Mouse (Mus musculus): ENCODE results near the gene Hes6. TPM values are rescaled to one million over a fixed set of nuclear protein-coding genes. Genes with fewer than 3 reads are reported as not detected.

The Hes6 gene
- polyA plus RNA-seq, 1 experiment from 2014 or later = 63.6 TPM

DNA sequence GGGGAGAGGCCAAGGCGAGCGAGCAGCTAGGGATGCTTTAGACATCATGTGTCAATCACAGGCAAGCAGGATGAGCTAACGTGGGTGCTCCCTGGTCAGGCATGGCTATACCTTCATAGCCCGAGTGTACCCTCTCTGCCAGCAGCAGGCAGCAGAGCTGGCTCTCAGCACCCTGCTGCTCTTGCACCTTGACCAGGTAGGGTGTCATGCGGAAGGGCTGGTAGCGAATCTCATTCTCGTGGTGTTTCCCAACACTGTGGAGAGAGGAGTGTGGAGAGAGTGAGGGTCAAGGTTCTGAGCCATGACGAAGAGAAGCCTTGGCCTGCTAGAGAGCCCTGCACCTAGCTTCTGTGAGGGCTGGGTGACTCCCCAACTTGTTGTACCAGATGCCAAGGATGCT lies 25.9 kb upstream of the Hes6 start:
- WGBS = 83% methylated on average over 8 of the region's 8 CpGs
- ATAC-seq (ENCODE audit: insufficient number of reproducible peaks, low FRiP score) = no peak

DNA sequence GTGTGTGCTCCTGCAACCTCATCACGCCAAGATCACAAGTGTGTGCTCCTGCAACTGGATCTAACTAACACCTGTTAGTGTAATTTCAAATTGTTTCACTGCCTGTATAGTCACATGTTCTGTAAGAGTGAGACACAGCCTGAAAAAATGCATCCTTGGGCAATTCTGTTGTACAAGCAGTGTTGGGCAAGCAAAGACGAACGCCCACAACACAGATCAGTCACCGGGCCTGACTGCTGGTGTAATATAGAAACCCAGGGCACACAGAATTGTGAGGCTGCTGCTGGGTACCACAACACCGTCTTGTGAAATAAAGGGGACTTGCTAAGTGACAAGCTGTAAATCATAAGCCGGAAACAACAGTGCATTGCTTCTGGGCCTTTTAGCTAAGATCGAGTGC lies 23.7 kb upstream of the Hes6 start:
- H3K9me3 ChIP-seq (replicated peaks) = no peaks in the 10 kb centered on the region
- H3K9ac ChIP-seq = no peak overlapping the region
- H3K4me3 ChIP-seq = no peak overlapping the region
- ATAC-seq (ENCODE audit: insufficient number of reproducible peaks, low FRiP score) = no peak
- no peak overlapping the region for H3K27ac ChIP-seq (ENCODE audit: poor library complexity, severe bottlenecking)
- H3K4me2 ChIP-seq = no peak overlapping the region
- 92% methylated on average over 7 of the region's 7 CpGs for WGBS
- no peaks in the 10 kb centered on the region for H3K27me3 ChIP-seq (replicated peaks)
- H3K4me1 ChIP-seq (replicated peaks) = peaks cover 24% of the 10 kb centered on the region
- peaks cover 49% of the 10 kb centered on the region for H3K36me3 ChIP-seq

More for the DNA sequence above, 25.9 kb upstream of the Hes6 start:
- Histone ChIP-seq H3K4me1 (replicated peaks) (peaks cover 24% of the 10 kb centered on the region), H3K9ac (no peak overlapping the region), H3K4me3 (no peak overlapping the region), H3K27ac (ENCODE audit: poor library complexity, severe bottlenecking) (no peak overlapping the region), H3K9me3 (replicated peaks) (no peaks in the 10 kb centered on the region), H3K4me2 (no peak overlapping the region), H3K27me3 (replicated peaks) (no peaks in the 10 kb centered on the region), H3K36me3 (peaks cover 46% of the 10 kb centered on the region)

DNA sequence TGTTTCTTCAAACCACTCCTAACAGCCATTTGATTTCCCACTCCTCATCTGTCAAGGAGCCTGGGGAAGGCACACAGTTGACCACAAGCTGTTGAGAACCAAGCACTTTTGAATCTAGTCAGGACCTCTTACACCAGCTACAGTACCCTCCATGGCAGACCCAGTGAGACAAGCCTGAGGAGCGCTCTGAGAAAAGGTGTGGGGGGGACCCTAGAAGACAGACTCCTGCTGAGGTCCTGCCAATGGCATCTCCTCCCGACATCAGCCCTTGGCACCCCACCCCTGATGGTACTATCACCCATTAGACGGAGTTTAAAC lies 23.2 kb upstream of the Hes6 start:
- no peaks in the 10 kb centered on the region for H3K27me3 ChIP-seq (replicated peaks)
- H3K36me3 ChIP-seq = peaks cover 51% of the 10 kb centered on the region
- H3K9me3 ChIP-seq (replicated peaks) = no peaks in the 10 kb centered on the region
- no peak overlapping the region for H3K9ac ChIP-seq
- H3K27ac ChIP-seq (ENCODE audit: poor library complexity, severe bottlenecking) = peak overlapping the region; percentile 82
- H3K4me2 ChIP-seq = no peak overlapping the region
- H3K4me1 ChIP-seq (replicated peaks) = peaks cover 24% of the 10 kb centered on the region
- ATAC-seq (ENCODE audit: insufficient number of reproducible peaks, low FRiP score) = no peak
- no peak overlapping the region for H3K4me3 ChIP-seq
- WGBS = 86% methylated on average over 3 of the region's 3 CpGs

DNA sequence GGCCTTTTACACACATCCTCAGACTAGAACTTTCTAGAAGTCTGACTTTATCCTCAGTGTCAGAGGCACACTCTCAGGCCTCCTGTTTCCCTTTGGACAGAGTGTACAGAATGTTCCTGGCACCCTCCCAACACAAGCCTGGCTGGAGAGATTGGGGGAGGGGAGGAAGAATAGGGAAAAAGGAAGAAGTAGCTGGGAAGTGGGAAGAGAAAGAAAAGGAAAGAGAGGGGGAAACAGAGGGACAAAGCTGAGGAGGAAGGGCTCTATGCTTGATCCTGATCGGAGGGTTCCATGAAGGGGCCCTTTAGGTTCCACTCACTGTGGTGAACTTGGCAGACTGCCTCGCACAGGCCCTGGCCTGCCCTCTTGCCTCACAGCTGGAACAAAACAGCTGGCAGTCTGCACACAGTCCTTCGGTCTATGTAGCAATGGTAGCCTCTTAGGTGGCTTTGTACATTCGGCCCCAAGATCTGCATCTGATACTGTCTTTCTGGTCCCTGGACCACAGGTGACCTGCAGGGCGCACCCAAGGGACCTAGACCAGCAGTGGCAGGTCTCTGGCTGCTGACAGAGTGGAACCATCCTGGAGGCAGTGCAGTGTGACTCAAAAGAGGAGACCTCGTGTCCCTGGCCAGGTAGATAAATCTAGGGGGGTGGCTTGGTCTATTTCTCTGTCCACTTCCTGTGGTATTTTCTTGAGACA lies 22.7 kb upstream of the Hes6 start:
- peak; percentile 80 for ATAC-seq (ENCODE audit: insufficient number of reproducible peaks, low FRiP score)
- Histone ChIP-seq H3K9ac (no peak overlapping the region), H3K4me2 (no peak overlapping the region)

DNA sequence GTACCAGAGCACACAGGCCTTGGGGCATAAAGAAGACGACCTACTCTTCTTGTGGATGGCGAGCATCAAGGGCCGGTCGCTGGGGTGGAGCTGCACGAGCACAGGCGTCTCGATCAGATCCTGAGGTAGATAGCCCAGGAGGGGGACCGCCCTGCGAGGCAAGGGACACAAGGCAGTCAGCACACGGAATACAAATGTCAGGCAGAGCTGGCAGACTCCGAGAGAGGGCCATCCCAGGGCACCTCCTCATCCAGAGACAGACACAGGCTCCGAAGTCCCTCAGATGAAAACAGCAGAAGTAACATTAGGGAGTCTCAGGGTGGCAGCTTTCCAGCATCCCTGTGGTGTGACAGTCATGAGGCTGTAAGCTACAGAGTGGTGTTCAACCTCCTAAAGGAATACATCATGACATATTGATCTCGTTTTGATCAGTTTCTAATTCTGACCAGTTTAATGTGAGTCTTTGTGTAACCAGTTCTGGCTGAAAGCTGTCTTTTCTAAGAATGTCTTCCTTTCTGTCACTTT lies 21.8 kb upstream of the Hes6 start:
- Histone ChIP-seq H3K4me3 (no peak overlapping the region), H3K36me3 (peaks cover 47% of the 10 kb centered on the region), H3K9ac (no peak overlapping the region), H3K9me3 (replicated peaks) (no peaks in the 10 kb centered on the region), H3K4me2 (no peak overlapping the region), H3K27ac (ENCODE audit: poor library complexity, severe bottlenecking) (peak overlapping the region; percentile 82), H3K4me1 (replicated peaks) (peaks cover 24% of the 10 kb centered on the region), H3K27me3 (replicated peaks) (no peaks in the 10 kb centered on the region)
- WGBS = 82% methylated on average over 13 of the region's 13 CpGs
- ATAC-seq (ENCODE audit: insufficient number of reproducible peaks, low FRiP score) = no peak

More for the DNA sequence above, 22.7 kb upstream of the Hes6 start:
- peak overlapping the region; percentile 82 for H3K27ac ChIP-seq (ENCODE audit: poor library complexity, severe bottlenecking)
- H3K4me1 ChIP-seq (replicated peaks) = peaks cover 24% of the 10 kb centered on the region
- WGBS = 60% methylated on average over 6 of the region's 6 CpGs
- peaks cover 49% of the 10 kb centered on the region for H3K36me3 ChIP-seq
- H3K4me3 ChIP-seq = no peak overlapping the region
- no peaks in the 10 kb centered on the region for H3K9me3 ChIP-seq (replicated peaks)
- no peaks in the 10 kb centered on the region for H3K27me3 ChIP-seq (replicated peaks)

DNA sequence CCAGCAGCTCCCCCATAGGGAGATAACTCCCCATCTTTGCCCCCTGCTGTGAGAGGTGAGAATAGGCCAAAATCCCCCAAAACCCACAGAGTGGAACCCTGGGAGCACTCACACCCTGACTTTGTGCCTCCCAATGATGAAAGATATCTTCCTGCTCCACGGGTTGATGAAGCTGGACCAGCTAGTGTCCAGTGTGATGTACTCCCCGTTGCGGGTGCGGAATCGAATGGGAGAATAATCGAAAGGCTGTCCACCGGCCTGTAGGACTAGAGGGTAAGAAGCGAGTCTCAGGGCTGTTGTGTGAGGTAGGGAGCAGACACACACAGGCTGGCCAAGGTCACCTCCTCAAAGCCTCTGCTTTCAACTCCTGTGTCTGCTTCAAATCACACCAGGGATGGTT lies 21.1 kb upstream of the Hes6 start:
- no peak overlapping the region for H3K9ac ChIP-seq
- H3K27ac ChIP-seq (ENCODE audit: poor library complexity, severe bottlenecking) = no peak overlapping the region
- no peak for ATAC-seq (ENCODE audit: insufficient number of reproducible peaks, low FRiP score)
- peaks cover 24% of the 10 kb centered on the region for H3K4me1 ChIP-seq (replicated peaks)
- peaks cover 42% of the 10 kb centered on the region for H3K36me3 ChIP-seq
- no peaks in the 10 kb centered on the region for H3K9me3 ChIP-seq (replicated peaks)
- WGBS = 89% methylated on average over 8 of the region's 8 CpGs
- no peaks in the 10 kb centered on the region for H3K27me3 ChIP-seq (replicated peaks)
- H3K4me3 ChIP-seq = no peak overlapping the region
- no peak overlapping the region for H3K4me2 ChIP-seq

DNA sequence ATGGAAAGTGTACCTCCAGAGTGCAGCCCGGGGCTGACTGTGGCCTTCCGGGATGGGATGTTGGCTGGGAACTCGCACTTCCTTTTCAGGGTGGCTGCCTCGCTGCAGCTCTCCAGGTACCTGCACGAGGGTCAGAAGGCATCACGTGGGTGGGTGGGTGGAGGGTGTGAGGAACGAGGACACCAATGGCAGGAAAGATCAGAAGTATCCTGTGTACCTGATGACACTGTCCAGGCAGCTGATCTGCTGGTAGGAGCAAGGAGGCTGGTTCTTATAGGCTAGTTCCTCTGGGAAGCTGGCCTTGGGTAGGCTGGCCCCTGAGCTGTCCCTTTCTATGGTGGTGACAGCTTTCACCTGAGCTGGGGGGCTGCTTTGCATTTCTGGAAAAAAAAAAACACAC lies 16.9 kb upstream of the Hes6 start:
- H3K36me3 ChIP-seq = peaks cover 48% of the 10 kb centered on the region

DNA sequence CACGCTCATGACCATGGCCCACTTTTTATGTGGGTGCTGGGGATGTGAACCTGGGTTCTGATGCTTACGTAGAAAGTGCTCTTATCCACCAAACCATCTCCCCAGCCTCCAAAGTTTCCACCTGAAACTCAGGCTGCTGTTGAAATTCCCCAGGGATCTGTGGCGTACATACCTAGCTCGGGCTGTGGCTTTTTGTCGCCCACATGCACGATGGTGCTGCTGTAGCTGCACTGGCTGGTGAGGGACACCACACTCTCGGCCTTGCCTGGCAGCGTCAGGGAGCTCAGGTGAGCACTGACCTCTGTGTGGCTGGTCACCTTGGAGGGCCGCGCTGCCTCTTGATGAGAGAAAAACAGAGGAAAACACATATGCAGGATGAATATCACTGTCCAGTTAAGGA lies 15.4 kb upstream of the Hes6 start:
- H3K4me1 ChIP-seq (replicated peaks) = no peaks in the 10 kb centered on the region
- no peaks in the 10 kb centered on the region for H3K27me3 ChIP-seq (replicated peaks)
- H3K27ac ChIP-seq (ENCODE audit: poor library complexity, severe bottlenecking) = no peak overlapping the region
- no peak overlapping the region for H3K4me2 ChIP-seq
- H3K4me3 ChIP-seq = no peak overlapping the region
- H3K9me3 ChIP-seq (replicated peaks) = no peaks in the 10 kb centered on the region
- 92% methylated on average over 10 of the region's 10 CpGs for WGBS
- ATAC-seq (ENCODE audit: insufficient number of reproducible peaks, low FRiP score) = no peak
- peaks cover 46% of the 10 kb centered on the region for H3K36me3 ChIP-seq
- no peak overlapping the region for H3K9ac ChIP-seq

More for the DNA sequence above, 16.9 kb upstream of the Hes6 start:
- 81% methylated on average over 7 of the region's 7 CpGs for WGBS
- H3K9ac ChIP-seq = no peak overlapping the region
- ATAC-seq (ENCODE audit: insufficient number of reproducible peaks, low FRiP score) = no peak
- no peaks in the 10 kb centered on the region for H3K27me3 ChIP-seq (replicated peaks)
- no peak overlapping the region for H3K27ac ChIP-seq (ENCODE audit: poor library complexity, severe bottlenecking)
- H3K9me3 ChIP-seq (replicated peaks) = no peaks in the 10 kb centered on the region
- H3K4me1 ChIP-seq (replicated peaks) = peaks cover 9% of the 10 kb centered on the region
- H3K4me3 ChIP-seq = no peak overlapping the region
- H3K4me2 ChIP-seq = no peak overlapping the region

DNA sequence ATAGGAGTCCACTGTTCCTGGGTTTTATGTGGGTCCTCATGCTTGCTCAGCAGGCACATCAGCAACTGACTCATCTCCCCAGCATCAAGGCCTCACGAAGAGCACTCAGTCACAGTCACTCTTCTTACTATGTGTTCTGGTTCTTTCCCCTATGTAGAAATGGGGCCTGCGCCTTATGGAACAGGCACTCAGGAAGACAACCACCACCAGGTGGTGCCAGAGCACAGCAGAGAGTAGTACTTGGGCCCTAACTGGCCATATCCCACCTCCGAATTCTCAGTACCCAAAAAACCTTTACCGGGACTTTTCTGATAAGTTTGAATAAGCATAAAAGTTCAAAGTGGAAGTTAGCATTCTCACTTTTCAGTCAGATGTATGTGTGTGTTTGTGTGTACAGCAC lies 14.8 kb upstream of the Hes6 start:
- ATAC-seq (ENCODE audit: insufficient number of reproducible peaks, low FRiP score) = no peak
- Histone ChIP-seq H3K27me3 (replicated peaks) (no peaks in the 10 kb centered on the region), H3K9ac (no peak overlapping the region), H3K4me1 (replicated peaks) (no peaks in the 10 kb centered on the region), H3K36me3 (peaks cover 46% of the 10 kb centered on the region), H3K4me3 (no peak overlapping the region), H3K4me2 (no peak overlapping the region), H3K27ac (ENCODE audit: poor library complexity, severe bottlenecking) (no peak overlapping the region), H3K9me3 (replicated peaks) (no peaks in the 10 kb centered on the region)
- WGBS = 34% methylated on average over 4 of the region's 4 CpGs

DNA sequence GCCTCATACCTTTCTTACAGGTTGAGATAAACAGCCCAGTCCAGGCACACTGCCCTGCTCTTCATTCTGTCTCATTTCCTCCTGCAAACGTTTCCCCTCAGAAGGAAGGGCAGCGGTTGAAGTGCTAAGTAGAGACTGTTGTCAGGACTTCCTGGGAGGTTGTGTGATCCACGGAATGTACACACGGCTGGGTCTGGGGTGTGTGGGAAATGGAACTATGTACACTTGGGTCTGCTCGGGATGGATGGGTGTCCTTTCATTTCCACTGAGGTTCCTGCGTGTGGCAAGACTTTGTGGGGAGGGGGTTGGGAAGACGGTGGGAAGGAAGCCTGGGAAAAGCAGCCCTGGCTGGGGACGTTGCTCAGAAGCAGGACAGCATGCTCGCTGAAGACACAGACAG lies 12.6 kb upstream of the Hes6 start:
- H3K36me3 ChIP-seq = peaks cover 31% of the 10 kb centered on the region
- no peak overlapping the region for H3K9ac ChIP-seq
- H3K4me1 ChIP-seq (replicated peaks) = no peaks in the 10 kb centered on the region
- H3K4me3 ChIP-seq = no peak overlapping the region
- no peak for ATAC-seq (ENCODE audit: insufficient number of reproducible peaks, low FRiP score)
- H3K27ac ChIP-seq (ENCODE audit: poor library complexity, severe bottlenecking) = no peak overlapping the region
- no peak overlapping the region for H3K4me2 ChIP-seq
- 72% methylated on average over 9 of the region's 9 CpGs for WGBS
- no peaks in the 10 kb centered on the region for H3K27me3 ChIP-seq (replicated peaks)
- H3K9me3 ChIP-seq (replicated peaks) = no peaks in the 10 kb centered on the region

DNA sequence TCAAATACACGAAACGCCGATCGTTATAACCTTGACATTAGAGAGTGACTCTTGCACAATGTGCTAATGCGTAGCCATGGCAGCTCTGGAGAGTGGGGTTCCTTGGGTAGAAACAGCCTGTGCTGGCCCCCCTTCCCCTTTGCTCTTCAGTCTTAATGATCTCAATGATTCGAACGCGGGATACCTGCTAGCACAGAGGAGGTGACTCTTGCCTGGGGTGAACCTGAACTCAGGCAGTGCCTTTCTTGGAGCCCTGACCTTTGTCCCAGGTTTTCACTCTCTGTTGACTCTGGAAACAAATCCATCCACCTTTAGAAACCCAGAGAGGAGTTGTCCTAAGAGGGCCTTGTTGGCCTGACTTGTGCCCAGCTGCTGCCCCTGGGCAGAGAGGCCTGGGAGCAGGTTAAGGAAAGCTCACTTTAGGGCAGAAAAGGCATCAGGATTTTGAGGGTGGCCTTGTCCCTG lies 6.8 kb upstream of the Hes6 start:
- Histone ChIP-seq H3K27ac (ENCODE audit: poor library complexity, severe bottlenecking) (no peak overlapping the region), H3K4me2 (no peak overlapping the region), H3K4me1 (replicated peaks) (no peaks in the 10 kb centered on the region; the same call in 1 of the 2 replicates), H3K36me3 (peaks cover 49% of the 10 kb centered on the region), H3K27me3 (replicated peaks) (no peaks in the 10 kb centered on the region), H3K9me3 (replicated peaks) (no peaks in the 10 kb centered on the region), H3K4me3 (no peak overlapping the region), H3K9ac (no peak overlapping the region)
- ATAC-seq (ENCODE audit: insufficient number of reproducible peaks, low FRiP score) = no peak
- 92% methylated on average over 8 of the region's 8 CpGs for WGBS
